Mouse (Mus musculus) kidney, adult 2 months (tissue): ENCODE data around the gene Zfp935. TPM values are rescaled to one million over a fixed set of nuclear protein-coding genes. Genes with fewer than 3 reads are reported as not detected.

Source experiments
- polyA plus RNA-seq: library from polyadenylated mRNA; depleted of rRNA; stranded (reverse); fragments of >200 nt; gene quantifications from 2 replicates; pipeline ENCODE4 v1.2.3, GENCODE M21; 2012; rRNA removed

Zfp935 gene
- polyA plus RNA-seq, 1 experiment, result not detected

Other genes starting within 250 kb of the Zfp935 start
- 0.18 and 0.33 TPM in 2 replicates for gene Gm3604, start 175.3 kb downstream of the Zfp935 start, polyA plus RNA-seq
- 0.71 and 1.4 TPM in 2 replicates for gene Gm49359, start 91.7 kb downstream of the Zfp935 start, polyA plus RNA-seq
- gene Zfp934, start 12.7 kb upstream of the Zfp935 start, polyA plus RNA-seq, result 1.1 and 2.1 TPM in 2 replicates
- gene 6720489N17Rik, start 65.7 kb upstream of the Zfp935 start, polyA plus RNA-seq, result 0.30 and 0.81 TPM in 2 replicates
- gene Platr25, start 202.2 kb upstream of the Zfp935 start, polyA plus RNA-seq, result 0.53 and 0.94 TPM in 2 replicates
- 0.90 and 1.1 TPM in 2 replicates for gene Gm5141, start 227.3 kb upstream of the Zfp935 start, polyA plus RNA-seq